Mouse (Mus musculus) liver, embryonic 14.5 days (tissue): Measurements from ENCODE around the gene Emp2. TPM values are rescaled to one million over a fixed set of nuclear protein-coding genes. Genes with fewer than 3 reads are reported as not detected.

Experiments
- ATAC-seq: fragments of 200-750 bp; cut with Nextera tagmentation; 2 replicates; pipeline ENCODE4 v1.8.0; 2017; ENCODE audit warnings: moderate number of reproducible peaks, mild to moderate bottlenecking, moderate library complexity; ENCODE audit not compliant: insufficient read depth
- DNase-seq, 3 experiments: peaks; one replicate each; pipeline ENCODE4 v3.0.0-alpha.2; 2012 to 2013; ENCODE audit warnings: low read depth in 3 of 3, low spot score in 3 of 3
- H3K27ac ChIP-seq: fragments of 300-500 bp; sonication (generic); 2 replicates; pipeline ENCODE4 v1.5.1; 2014; ENCODE audit warnings: moderate library complexity, mild to moderate bottlenecking, control low read depth, inconsistent platforms
- H3K27me3 ChIP-seq: fragments of 300-500 bp; sonication (generic); 2 replicates; pipeline ENCODE4 v1.6.1; 2014; ENCODE audit warnings: mild to moderate bottlenecking, low read length, moderate library complexity; ENCODE audit not compliant: control insufficient read depth, insufficient read depth
- H3K36me3 ChIP-seq: fragments of 300-500 bp; sonication (generic); replicated peaks from 2 replicates; pipeline ENCODE4 v1.6.1; 2014; ENCODE audit warnings: low read depth; ENCODE audit not compliant: control insufficient read depth, insufficient read depth
- H3K4me1 ChIP-seq, 2 experiments: fragments of 200-500 bp in 1 of 2; fragments of 300-500 bp in 1 of 2; sonication (generic) in 1 of 2; replicated peaks; 2 replicates each; pipeline ENCODE4 v1.6.1; 2012 to 2014; ENCODE audit warnings: antibody characterized with exemption in 1 of 2, inconsistent platforms in 1 of 2, low read length in 1 of 2; ENCODE audit not compliant: control insufficient read depth in 2 of 2, insufficient read depth in 2 of 2
- H3K4me2 ChIP-seq: fragments of 300-500 bp; sonication (generic); 2 replicates; pipeline ENCODE4 v1.6.1; 2014; ENCODE audit warnings: low read depth, mild to moderate bottlenecking, control low read depth, moderate library complexity
- H3K4me3 ChIP-seq, 2 experiments: fragments of 200-500 bp in 1 of 2; fragments of 300-500 bp in 1 of 2; sonication (generic) in 1 of 2; 2 replicates each; pipeline ENCODE4 v1.5.1; 2012 to 2014; ENCODE audit warnings: low read depth in 2 of 2, low read length in 2 of 2, mild to moderate bottlenecking in 2 of 2, control low read depth in 1 of 2, inconsistent platforms in 1 of 2, moderate library complexity in 1 of 2; ENCODE audit not compliant: insufficient read depth in 1 of 2
- H3K9ac ChIP-seq: fragments of 300-500 bp; sonication (generic); replicated peaks from 2 replicates; pipeline ENCODE4 v1.6.1; 2014; ENCODE audit warnings: mild to moderate bottlenecking, control low read depth, moderate library complexity
- H3K9me3 ChIP-seq: fragments of 300-500 bp; sonication (generic); 2 replicates; pipeline ENCODE4 v1.6.1; 2016; ENCODE audit warnings: low read length, mixed read lengths; ENCODE audit not compliant: control insufficient read depth
- CTCF ChIP-seq: IDR thresholded peaks from 2 replicates; pipeline ENCODE4 v1.5.1; 2016; ENCODE audit warnings: antibody characterized with exemption, low read depth, control low read depth
- EP300 ChIP-seq: IDR thresholded peaks from 2 replicates; pipeline ENCODE4 v1.6.1; 2016; ENCODE audit warnings: antibody characterized with exemption, low read depth
- WGBS: fragments of 180-500 bp; shearing (Covaris S2); extraction: QIAGEN DNeasy Blood & Tissue Kit; methylation state at CpG from one replicate; pipeline ENCODE4 v1.1.7; 2014; ENCODE audit not compliant: insufficient replicate concordance; 5-methylcytosine and 5-hydroxymethylcytosine counted together
- polyA plus RNA-seq, 2 experiments: library from polyadenylated mRNA; depleted of rRNA in 1 of 2; stranded (reverse) in 1 of 2; unstranded in 1 of 2; fragments of >200 nt; fragmentation: Nextera tagmentation in 1 of 2; extraction: Ambion mirVana in 1 of 2; gene quantifications; 2 replicates each; pipeline versions ENCODE4 v1.2.1 to v1.2.3; 2012 to 2014

The Emp2 gene
- polyA plus RNA-seq, 2 experiments = 3.8 to 3.9 TPM

DNA sequence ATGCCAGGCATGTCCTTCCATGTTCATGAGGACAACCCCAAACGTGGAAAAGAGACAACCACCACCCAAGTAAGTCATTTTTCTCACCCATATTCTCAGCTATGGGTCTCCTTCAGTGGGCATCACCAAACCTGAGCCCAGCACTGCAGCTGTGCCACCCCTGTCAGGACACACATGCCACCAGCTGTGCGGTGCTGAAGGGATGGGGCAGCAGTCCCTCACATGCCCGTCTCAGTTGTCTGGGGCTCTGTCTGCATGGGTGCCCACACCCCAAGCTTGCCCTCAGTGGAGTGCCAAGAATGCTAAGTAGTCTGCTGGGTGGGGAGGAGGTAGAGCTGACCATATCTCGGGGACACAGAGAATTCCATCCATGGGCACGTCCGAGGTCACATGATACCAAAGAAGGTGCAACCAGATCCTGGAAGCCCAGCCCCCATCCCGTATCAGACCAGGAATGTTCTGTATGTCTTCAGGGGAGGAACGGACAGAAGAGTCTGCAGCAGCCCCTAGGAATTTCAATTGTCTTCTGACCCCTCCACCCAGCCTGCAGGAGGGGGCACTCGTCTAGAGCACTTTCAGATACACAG lies 37.4 kb upstream of the Emp2 start:
- TF ChIP-seq EP300 (no peak), CTCF (no peak)
- H3K4me3 ChIP-seq = no peak overlapping the region
- 53% methylated on average over 9 of the region's 9 CpGs for WGBS
- H3K27me3 ChIP-seq = no peaks in the 10 kb centered on the region
- H3K36me3 ChIP-seq = no peaks in the 10 kb centered on the region
- H3K27ac ChIP-seq = no peak overlapping the region
- ATAC-seq (no peak), DNase-seq (no peak)
- no peak overlapping the region for H3K4me2 ChIP-seq
- no peaks in the 10 kb centered on the region for H3K9me3 ChIP-seq
- H3K9ac ChIP-seq = no peak overlapping the region
- H3K4me1 ChIP-seq = no peaks in the 10 kb centered on the region

DNA sequence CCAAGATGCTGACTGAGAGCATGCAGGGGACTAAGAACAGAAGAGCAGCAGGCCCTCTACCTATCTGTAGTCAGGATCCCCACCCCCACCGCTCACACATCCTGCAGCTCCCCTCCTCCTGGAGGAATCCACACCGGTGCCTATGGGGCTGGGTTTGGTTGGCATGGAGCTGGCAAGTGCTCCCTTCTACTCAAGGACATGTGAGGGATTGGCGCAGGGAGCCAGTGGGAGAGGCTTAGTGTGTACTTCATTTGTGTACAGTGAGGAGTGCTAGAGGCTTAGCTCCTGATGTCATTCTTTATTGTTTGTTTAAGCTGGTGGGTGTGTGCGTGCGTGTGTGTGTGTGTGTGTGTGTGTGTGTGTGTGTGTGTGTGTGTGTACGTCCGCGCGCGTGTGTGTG lies 36.1 kb upstream of the Emp2 start:
- Histone ChIP-seq H3K4me2 (no peak overlapping the region), H3K4me1 (no peaks in the 10 kb centered on the region), H3K4me3 (no peak overlapping the region), H3K27me3 (no peaks in the 10 kb centered on the region), H3K36me3 (no peaks in the 10 kb centered on the region), H3K9me3 (no peaks in the 10 kb centered on the region), H3K9ac (no peak overlapping the region), H3K27ac (no peak overlapping the region)
- 56% methylated on average over 10 of the region's 10 CpGs for WGBS
- ATAC-seq (no peak), DNase-seq (no peak)
- TF ChIP-seq EP300 (no peak), CTCF (no peak)

DNA sequence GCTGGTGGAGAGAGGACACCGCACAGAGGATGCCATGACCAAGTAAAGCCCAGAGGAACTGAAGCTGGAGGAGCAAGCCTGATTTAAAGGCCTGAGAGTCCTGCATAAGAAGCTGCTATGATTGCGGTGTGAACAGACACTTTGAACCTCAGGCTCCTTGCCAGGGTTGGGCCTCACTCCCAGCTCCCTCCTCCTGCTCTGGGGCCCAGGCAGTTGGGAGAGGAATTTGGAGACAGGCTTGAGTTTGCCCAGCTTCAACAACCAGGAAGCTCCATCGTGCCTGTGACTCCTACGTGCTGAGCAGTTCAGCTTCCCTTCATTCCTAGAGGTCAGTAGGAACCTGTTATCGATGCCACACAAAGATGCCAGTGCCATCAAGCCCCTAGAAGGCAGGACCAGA lies 35.7 kb upstream of the Emp2 start:
- no peak for TF ChIP-seq EP300
- no peak for TF ChIP-seq CTCF
- Histone ChIP-seq H3K36me3 (no peaks in the 10 kb centered on the region), H3K27ac (no peak overlapping the region), H3K27me3 (no peaks in the 10 kb centered on the region), H3K9me3 (no peaks in the 10 kb centered on the region), H3K9ac (no peak overlapping the region), H3K4me2 (no peak overlapping the region), H3K4me3 (no peak overlapping the region), H3K4me1 (no peaks in the 10 kb centered on the region)
- ATAC-seq (no peak), DNase-seq (no peak)
- 51% methylated on average over 5 of the region's 5 CpGs for WGBS

DNA sequence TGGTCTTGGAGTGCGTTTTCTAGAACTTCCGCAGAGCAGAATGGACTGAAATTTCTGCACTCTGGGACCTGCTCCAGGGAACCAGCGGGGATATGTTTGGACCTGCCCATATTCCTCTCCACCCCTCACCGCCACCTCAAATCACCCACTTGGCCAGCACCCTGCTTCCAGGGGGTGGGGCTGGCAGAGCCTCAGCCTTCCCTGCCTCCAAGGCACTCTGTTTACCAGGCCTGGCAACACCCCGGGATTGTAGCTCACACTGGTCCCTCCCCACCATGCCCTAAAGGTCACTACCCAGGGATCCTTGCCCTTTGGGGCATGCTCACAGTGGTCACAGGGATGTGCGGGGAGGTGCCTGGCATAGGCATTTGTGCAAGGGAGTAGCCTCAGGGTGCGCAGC lies 33.8 kb upstream of the Emp2 start:
- Histone ChIP-seq H3K9ac (no peak overlapping the region), H3K4me1 (no peaks in the 10 kb centered on the region), H3K4me3 (no peak overlapping the region), H3K4me2 (no peak overlapping the region), H3K36me3 (no peaks in the 10 kb centered on the region), H3K27me3 (no peaks in the 10 kb centered on the region), H3K27ac (no peak overlapping the region), H3K9me3 (no peaks in the 10 kb centered on the region)
- WGBS = 59% methylated on average over 7 of the region's 7 CpGs
- no peak for ATAC-seq
- no peak for DNase-seq
- TF ChIP-seq CTCF (no peak), EP300 (no peak)

DNA sequence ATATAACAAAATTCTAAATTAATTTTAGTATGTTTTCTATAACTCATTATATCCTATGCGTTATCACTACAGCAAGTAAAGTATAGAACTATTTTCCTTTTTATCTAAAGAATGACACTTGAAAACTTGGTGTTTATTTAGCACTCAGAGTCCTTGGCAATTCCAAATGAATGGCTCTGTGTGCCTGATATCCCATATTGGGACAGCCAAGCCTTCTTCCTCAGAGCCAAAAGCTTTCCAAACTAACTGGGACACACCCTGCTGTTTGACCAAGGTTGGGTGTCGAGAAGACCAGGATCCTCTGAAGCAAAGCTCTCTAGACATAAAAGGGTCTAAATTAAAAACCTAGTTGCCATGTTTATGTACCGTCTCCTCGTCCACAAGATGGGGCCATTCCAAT lies 27.3 kb upstream of the Emp2 start:
- no peak overlapping the region for H3K4me3 ChIP-seq
- no peaks in the 10 kb centered on the region for H3K9me3 ChIP-seq
- H3K27ac ChIP-seq = no peak overlapping the region
- no peak for TF ChIP-seq CTCF
- no peak for TF ChIP-seq EP300
- 58% methylated on average over 4 of the region's 4 CpGs for WGBS
- no peak overlapping the region for H3K9ac ChIP-seq
- ATAC-seq (no peak), DNase-seq (no peak)
- no peaks in the 10 kb centered on the region for H3K27me3 ChIP-seq
- no peak overlapping the region for H3K4me2 ChIP-seq
- no peaks in the 10 kb centered on the region for H3K4me1 ChIP-seq
- H3K36me3 ChIP-seq = no peaks in the 10 kb centered on the region
